Mouse (Mus musculus) bone marrow, adult 2 months (tissue): ENCODE results near the gene Csnk1d. TPM values are rescaled to one million over a fixed set of nuclear protein-coding genes. Genes with fewer than 3 reads are reported as not detected.

Experiments used
- H3K27ac ChIP-seq: fragments of 200-500 bp; 2 replicates; pipeline ENCODE4 v1.5.1; 2012; ENCODE audit warnings: low read depth, mild to moderate bottlenecking, control low read depth, inconsistent platforms, low read length; ENCODE audit not compliant: control insufficient read depth, poor library complexity, insufficient read depth
- H3K4me1 ChIP-seq: fragments of 200-500 bp; 2 replicates; pipeline ENCODE4 v1.6.1; 2011; ENCODE audit warnings: low read length; ENCODE audit not compliant: control insufficient read depth, insufficient read depth
- H3K4me3 ChIP-seq: fragments of 200-500 bp; replicated peaks from 2 replicates; pipeline ENCODE3; 2011; ENCODE audit warnings: mild to moderate bottlenecking, low read depth, low read length, control low read depth; ENCODE audit not compliant: control insufficient read depth
- CTCF ChIP-seq: fragments of 200-500 bp; IDR thresholded peaks from 2 replicates; pipeline ENCODE4 v1.5.1; 2011; ENCODE audit warnings: low read length, control low read depth; ENCODE audit not compliant: control insufficient read depth, insufficient read depth
- POLR2A ChIP-seq: fragments of 200-500 bp; IDR thresholded peaks from 2 replicates; pipeline ENCODE4 v1.6.1; 2011; ENCODE audit warnings: low read depth, mild to moderate bottlenecking, control low read depth, low read length, borderline replicate concordance; ENCODE audit not compliant: control insufficient read depth
- WGBS: fragments of 180-500 bp; shearing (Covaris S2); methylation state at CpG from one replicate; pipeline ENCODE4 v1.1.7; 2018; 5-methylcytosine and 5-hydroxymethylcytosine counted together
- polyA plus RNA-seq: library from polyadenylated mRNA; stranded (reverse); fragments of >200 nt; gene quantifications from 2 replicates; pipeline ENCODE4 v1.2.4, GENCODE M21; 2011; ENCODE audit warnings: low replicate concordance; ENCODE audit not compliant: missing spikeins, insufficient read depth, insufficient read length

The Csnk1d gene
- polyA plus RNA-seq, 1 experiment: 58.3 TPM

- WGBS: 79% methylated on average over 7 of the region's 7 CpGs
- TF ChIP-seq POLR2A: no peak
- no peak for TF ChIP-seq CTCF
- Histone ChIP-seq H3K4me1 (peaks cover 4% of the 10 kb centered on the region; the same call in 1 of the 2 replicates), H3K4me3 (no peak overlapping the region), H3K27ac (no peak overlapping the region)
These were observed 45.9 kb downstream of the Csnk1d start for GRCm38 (mm10) chr11:120945266-120945665.

GRCm38 (mm10) chr11:120940959-120941358, 50.2 kb downstream of the Csnk1d start:
- H3K27ac ChIP-seq: peak overlapping the region; percentile 39
- WGBS: 65% methylated on average over 6 of the region's 6 CpGs

GRCm38 (mm10) chr11:120939712-120940341, 51.3 kb downstream of the Csnk1d start:
- H3K4me3 ChIP-seq: no peak overlapping the region
- WGBS: 27% methylated on average over 6 of the region's 6 CpGs
- peaks cover 2% of the 10 kb centered on the region; the same call in 1 of the 2 replicates for H3K4me1 ChIP-seq
- H3K27ac ChIP-seq: peak overlapping the region; percentile 86
- TF ChIP-seq POLR2A (no peak), CTCF (no peak)

More at GRCm38 (mm10) chr11:120940959-120941358, 50.2 kb downstream of the Csnk1d start:
- no peak for TF ChIP-seq CTCF
- TF ChIP-seq POLR2A: no peak
- Histone ChIP-seq H3K4me1 (peaks cover 2% of the 10 kb centered on the region; the same call in 1 of the 2 replicates), H3K4me3 (no peak overlapping the region)

- no peak for TF ChIP-seq CTCF
- no peak for TF ChIP-seq POLR2A
- Histone ChIP-seq H3K27ac (peak overlapping the region; percentile 86), H3K4me1 (peaks cover 2% of the 10 kb centered on the region; the same call in 1 of the 2 replicates), H3K4me3 (no peak overlapping the region)
- WGBS: 11% methylated on average over 4 of the region's 4 CpGs
These were observed 52.3 kb downstream of the Csnk1d start for GRCm38 (mm10) chr11:120938795-120939194.

- Histone ChIP-seq H3K27ac (peak overlapping the region; percentile 91), H3K4me3 (no peak overlapping the region), H3K4me1 (peaks cover 3% of the 10 kb centered on the region; the same call in 1 of the 2 replicates)
- no peak for TF ChIP-seq CTCF
- no peak for TF ChIP-seq POLR2A
- WGBS: 82% methylated on average over 1 of the region's 1 CpGs
These were observed 53.2 kb downstream of the Csnk1d start for GRCm38 (mm10) chr11:120937976-120938375.

GRCm38 (mm10) chr11:120932564-120933398, 58.3 kb downstream of the Csnk1d start, which contains the start of gene Ccdc57:
Gene Ccdc57 (minus strand): TSS chr11:120932872.
- no peak for TF ChIP-seq CTCF
- peak; percentile 40; the same call in 1 of the 2 replicates for TF ChIP-seq POLR2A
- Histone ChIP-seq H3K4me3 (peak within 1 kb of the TSS; percentile 88), H3K27ac (0 out of 2 replicates have a peak within 1 kb of the TSS, but pooled peaks have one; percentile 1), H3K4me1 (peaks cover 3% of the 10 kb centered on the region; the same call in 1 of the 2 replicates)
- WGBS: 10% methylated on average over 44 of the region's 44 CpGs

GRCm38 (mm10) chr11:120931479-120931878, 59.7 kb downstream of the Csnk1d start:
- Histone ChIP-seq H3K4me1 (peaks cover 3% of the 10 kb centered on the region; the same call in 1 of the 2 replicates), H3K4me3 (no peak overlapping the region), H3K27ac (no peak overlapping the region)
- 88% methylated on average over 4 of the region's 4 CpGs for WGBS
- TF ChIP-seq CTCF (no peak), POLR2A (no peak)

GRCm38 (mm10) chr11:120928468-120928867, 62.7 kb downstream of the Csnk1d start:
- no peak for TF ChIP-seq POLR2A
- no peak for TF ChIP-seq CTCF
- WGBS: 69% methylated on average over 4 of the region's 4 CpGs
- H3K4me1 ChIP-seq: peaks cover 3% of the 10 kb centered on the region; the same call in 1 of the 2 replicates
- H3K27ac ChIP-seq: no peak overlapping the region
- H3K4me3 ChIP-seq: no peak overlapping the region
